Mouse (Mus musculus): Measurements from ENCODE around the gene Snap25. TPM values are rescaled to one million over a fixed set of nuclear protein-coding genes. Genes with fewer than 3 reads are reported as not detected.

Snap25 gene
- total and polyA plus RNA-seq, 2 experiments from 2014 or later, result 227 to 341 TPM

DNA sequence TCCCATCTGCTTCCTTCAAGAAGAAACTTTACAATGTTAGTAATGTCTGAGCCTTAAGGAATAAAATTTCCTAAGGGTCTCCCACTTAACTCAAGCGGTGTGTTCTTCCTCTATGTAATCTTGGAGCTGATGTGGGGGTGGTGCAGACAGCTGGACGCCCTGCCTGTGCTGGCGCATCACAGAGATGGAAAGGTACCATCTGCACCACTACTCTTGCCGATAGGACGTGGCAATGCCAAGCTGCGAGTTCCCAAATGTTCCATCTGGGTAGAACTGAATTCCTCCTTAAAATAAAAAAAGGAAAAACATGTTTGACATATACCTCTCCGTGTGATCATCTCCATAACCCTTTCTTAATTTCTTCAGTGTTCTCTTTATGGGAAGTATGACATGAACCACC is 89.9 kb downstream of the Snap25 start:
- DNase-seq (ENCODE audit: low spot score) (no peak), ATAC-seq (no peak)
- no peaks in the 10 kb centered on the region for H3K4me1 ChIP-seq (ENCODE audit: insufficient read depth, low read length)
- no peak overlapping the region for H3K27ac ChIP-seq
- H3K27me3 ChIP-seq (ENCODE audit: insufficient read depth, low read length), result no peaks in the 10 kb centered on the region
- H3K4me3 ChIP-seq (ENCODE audit: low read length), result no peak overlapping the region
- TF ChIP-seq CTCF (IDR thresholded peaks at IDR 0.05; ENCODE audit: low read depth), result no peak
- no peak overlapping the region for H3K4me2 ChIP-seq (ENCODE audit: low read depth, low read length)
- H3K36me3 ChIP-seq (ENCODE audit: insufficient read depth, low read length), result no peaks in the 10 kb centered on the region
- no peak overlapping the region for H3K9ac ChIP-seq (replicated peaks; ENCODE audit: low read length)
- H3K9me3 ChIP-seq (ENCODE audit: low read length), result no peaks in the 10 kb centered on the region
- 71% methylated on average over 7 of the region's 7 CpGs for WGBS

DNA sequence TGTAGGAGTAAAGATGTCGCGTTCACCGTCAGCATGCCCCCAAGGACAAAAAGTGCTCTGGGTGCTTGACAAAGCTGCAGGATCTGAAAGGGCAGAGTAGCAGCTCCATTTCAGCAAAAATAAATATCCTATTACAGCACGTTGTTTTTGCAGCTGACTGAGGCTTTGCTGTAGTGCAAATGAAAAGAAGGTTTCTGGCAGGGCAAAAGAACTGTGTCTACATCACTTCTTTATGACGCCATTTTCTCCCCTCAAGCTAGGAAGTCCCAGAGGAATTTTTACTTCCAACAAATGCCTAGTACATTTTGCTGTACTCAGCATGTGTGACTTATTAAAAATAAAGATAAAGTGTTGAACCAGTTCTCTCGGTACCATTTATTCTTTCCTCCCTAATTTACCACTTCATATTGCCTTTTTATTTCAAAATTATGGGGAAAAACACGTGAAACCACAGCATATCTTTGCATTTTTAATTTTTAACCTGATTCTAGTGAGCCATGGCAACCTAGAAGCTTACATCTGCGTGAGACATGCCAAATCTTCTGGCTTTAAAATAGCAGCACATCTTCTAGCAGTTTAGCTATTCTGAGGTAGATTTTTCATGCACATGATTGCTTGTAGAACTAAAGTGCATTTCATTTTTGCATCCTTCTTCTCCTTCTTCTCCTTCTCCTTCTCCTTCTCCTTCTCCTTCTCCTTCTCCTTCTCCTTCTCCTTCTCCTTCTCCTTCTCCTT is 94.9 kb downstream of the Snap25 start:
- Histone ChIP-seq H3K27ac (no peak overlapping the region), H3K27me3 (ENCODE audit: insufficient read depth, low read length) (no peaks in the 10 kb centered on the region), H3K4me1 (ENCODE audit: insufficient read depth, low read length) (no peaks in the 10 kb centered on the region), H3K9ac (replicated peaks; ENCODE audit: low read length) (no peak overlapping the region), H3K4me3 (ENCODE audit: low read length) (no peak overlapping the region), H3K4me2 (ENCODE audit: low read depth, low read length) (no peak overlapping the region), H3K36me3 (ENCODE audit: insufficient read depth, low read length) (no peaks in the 10 kb centered on the region), H3K9me3 (ENCODE audit: low read length) (no peaks in the 10 kb centered on the region)
- TF ChIP-seq CTCF (IDR thresholded peaks at IDR 0.05; ENCODE audit: low read depth), result no peak
- DNase-seq (ENCODE audit: low spot score), result peak; percentile 17
- WGBS, result 60% methylated on average over 8 of the region's 8 CpGs
- no peak for ATAC-seq

DNA sequence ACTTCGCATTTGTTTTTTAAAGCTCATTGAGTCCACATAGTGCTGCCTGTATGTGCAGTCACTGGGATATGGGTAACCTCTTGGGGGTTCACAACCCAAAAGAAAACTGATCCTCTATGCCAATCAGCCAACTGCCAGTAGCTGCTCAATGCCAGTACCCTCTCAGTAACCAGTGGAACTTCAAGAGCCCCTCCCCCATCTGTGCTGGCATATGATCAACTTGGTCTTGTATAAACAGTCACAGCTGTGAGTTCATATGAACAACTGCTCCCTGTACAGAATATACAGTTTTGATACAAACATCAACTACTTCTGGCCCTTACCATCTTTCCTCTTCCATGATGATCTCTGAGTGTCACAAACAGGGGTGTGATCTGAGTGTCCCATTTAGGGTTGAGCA is 98.1 kb downstream of the Snap25 start:
- H3K27me3 ChIP-seq (ENCODE audit: insufficient read depth, low read length), result no peaks in the 10 kb centered on the region
- TF ChIP-seq CTCF (IDR thresholded peaks at IDR 0.05; ENCODE audit: low read depth), result no peak
- H3K9ac ChIP-seq (replicated peaks; ENCODE audit: low read length), result no peak overlapping the region
- H3K27ac ChIP-seq, result no peak overlapping the region
- no peak overlapping the region for H3K4me3 ChIP-seq (ENCODE audit: low read length)
- H3K9me3 ChIP-seq (ENCODE audit: low read length), result no peaks in the 10 kb centered on the region
- ATAC-seq, result no peak
- H3K4me2 ChIP-seq (ENCODE audit: low read depth, low read length), result no peak overlapping the region
- no peaks in the 10 kb centered on the region for H3K36me3 ChIP-seq (ENCODE audit: insufficient read depth, low read length)
- no peaks in the 10 kb centered on the region for H3K4me1 ChIP-seq (ENCODE audit: insufficient read depth, low read length)
- 93% methylated on average over 1 of the region's 1 CpGs for WGBS
- no peak for DNase-seq (ENCODE audit: low spot score)

DNA sequence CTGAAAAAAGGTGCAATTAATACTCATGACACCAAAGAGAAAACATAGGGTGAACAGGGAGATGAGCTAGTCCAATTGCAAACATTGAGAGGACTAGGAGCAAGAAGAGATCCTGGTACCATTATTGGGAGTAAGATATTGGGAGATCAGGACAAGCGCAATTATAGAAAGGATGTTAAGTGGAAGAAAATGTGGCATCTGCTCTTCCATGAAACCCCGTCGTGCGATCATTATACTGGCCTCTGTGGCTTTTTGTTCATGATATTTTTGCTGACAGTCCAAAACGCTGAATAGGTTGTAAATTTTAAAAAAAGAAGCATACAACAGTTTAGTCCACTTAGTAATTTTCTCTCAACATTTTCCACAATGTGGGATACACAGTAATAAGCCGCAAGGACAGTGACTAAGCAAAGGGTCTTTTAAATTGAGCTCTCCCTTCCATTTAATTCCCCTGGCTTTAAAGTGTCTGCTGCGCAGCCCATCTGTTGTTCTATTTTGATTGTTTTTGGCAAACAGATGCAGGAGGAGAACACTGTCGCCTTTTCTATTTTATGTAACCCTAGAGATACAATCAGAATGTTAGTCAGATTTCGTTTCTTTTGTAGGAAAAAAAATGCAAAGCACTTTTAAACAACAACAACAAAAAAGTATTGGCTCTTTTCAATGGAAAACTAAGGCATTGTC is 103.6 kb downstream of the Snap25 start:
- H3K27me3 ChIP-seq (ENCODE audit: insufficient read depth, low read length), result no peaks in the 10 kb centered on the region
- ATAC-seq (peak; percentile 58; the same call in 1 of the 2 replicates), DNase-seq (ENCODE audit: low spot score) (peak; percentile 59)
- H3K4me3 ChIP-seq (ENCODE audit: low read length), result no peak overlapping the region
- no peak overlapping the region for H3K4me2 ChIP-seq (ENCODE audit: low read depth, low read length)
- no peaks in the 10 kb centered on the region for H3K9me3 ChIP-seq (ENCODE audit: low read length)
- H3K36me3 ChIP-seq (ENCODE audit: insufficient read depth, low read length), result no peaks in the 10 kb centered on the region
- no peak overlapping the region for H3K9ac ChIP-seq (replicated peaks; ENCODE audit: low read length)
- no peaks in the 10 kb centered on the region for H3K4me1 ChIP-seq (ENCODE audit: insufficient read depth, low read length)
- H3K27ac ChIP-seq, result no peak overlapping the region; the same call in 1 of the 2 replicates
- TF ChIP-seq CTCF (IDR thresholded peaks at IDR 0.05; ENCODE audit: low read depth), result no peak
- 47% methylated on average over 9 of the region's 9 CpGs for WGBS

DNA sequence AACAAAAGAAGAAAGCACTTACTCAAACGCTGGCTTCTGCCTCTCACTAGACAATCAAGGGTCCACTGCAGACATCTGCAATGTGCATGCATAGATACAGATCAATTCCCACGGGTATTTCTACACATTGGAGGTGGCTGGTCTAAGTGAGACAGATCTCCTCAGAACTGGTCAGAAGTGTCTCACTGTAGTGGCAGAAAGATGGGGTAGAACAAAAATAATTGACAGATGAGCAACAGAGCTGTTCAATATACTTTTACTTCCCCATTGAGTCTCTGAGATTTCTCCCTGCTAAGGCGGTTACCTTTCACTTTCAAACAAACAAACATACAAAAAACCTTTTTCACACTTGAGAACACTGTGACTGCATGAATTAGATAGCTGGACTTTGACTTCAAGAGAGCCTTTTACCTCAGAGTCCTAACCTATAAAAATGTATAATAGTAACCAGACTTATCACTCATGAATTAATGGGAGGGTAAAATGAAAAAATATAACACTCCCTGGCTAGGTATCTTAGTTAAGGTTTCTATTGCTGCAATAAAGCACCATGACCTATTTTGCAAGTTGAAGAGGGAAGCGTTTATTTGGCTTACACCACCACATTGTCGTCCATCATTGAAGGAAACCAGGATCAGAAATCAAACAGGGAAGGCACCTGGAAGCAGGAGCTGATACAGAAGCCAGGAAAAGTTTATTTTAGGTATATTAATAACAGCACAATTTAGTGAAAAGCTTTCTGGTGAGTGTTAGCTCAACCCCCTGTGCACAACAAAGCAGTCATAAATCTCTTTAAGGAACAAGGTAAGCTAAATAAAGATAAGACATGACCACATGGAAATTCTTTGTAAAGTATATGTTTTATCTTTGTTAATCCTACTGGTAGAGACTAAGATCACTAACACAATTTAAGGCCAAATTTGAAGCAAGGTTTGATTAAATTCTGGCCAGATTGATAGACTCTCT is 110.8 kb downstream of the Snap25 start:
- Histone ChIP-seq H3K9me3 (ENCODE audit: low read length) (no peaks in the 10 kb centered on the region), H3K27me3 (ENCODE audit: insufficient read depth, low read length) (no peaks in the 10 kb centered on the region), H3K27ac (no peak overlapping the region), H3K4me1 (ENCODE audit: insufficient read depth, low read length) (no peaks in the 10 kb centered on the region), H3K4me3 (ENCODE audit: low read length) (no peak overlapping the region), H3K4me2 (ENCODE audit: low read depth, low read length) (no peak overlapping the region), H3K36me3 (ENCODE audit: insufficient read depth, low read length) (no peaks in the 10 kb centered on the region), H3K9ac (replicated peaks; ENCODE audit: low read length) (no peak overlapping the region)
- no peak for ATAC-seq
- no peak for DNase-seq (ENCODE audit: low spot score)
- 54% methylated on average over 5 of the region's 5 CpGs for WGBS
- TF ChIP-seq CTCF (IDR thresholded peaks at IDR 0.05; ENCODE audit: low read depth), result no peak

DNA sequence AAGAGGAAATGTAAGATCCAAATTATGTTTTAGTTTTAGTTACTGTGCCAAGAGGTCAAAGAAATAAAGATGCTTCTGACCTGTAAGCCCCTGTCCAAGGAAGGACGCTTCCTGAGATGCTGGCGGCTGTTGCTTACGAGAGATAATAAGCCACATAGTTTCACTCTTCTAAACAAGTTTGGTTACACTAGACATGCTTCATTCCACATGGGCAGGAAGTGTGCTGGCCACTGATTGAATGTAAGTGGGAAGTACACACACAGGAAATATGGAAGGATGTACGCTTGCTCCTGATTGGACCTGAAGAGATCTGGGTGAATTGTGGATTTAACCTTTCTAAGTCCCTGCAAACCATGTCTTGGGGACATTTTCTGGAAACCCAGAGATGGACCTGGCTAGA is 114.4 kb downstream of the Snap25 start:
- Histone ChIP-seq H3K9me3 (ENCODE audit: low read length) (no peaks in the 10 kb centered on the region), H3K4me3 (ENCODE audit: low read length) (no peak overlapping the region), H3K27me3 (ENCODE audit: insufficient read depth, low read length) (no peaks in the 10 kb centered on the region), H3K9ac (replicated peaks; ENCODE audit: low read length) (no peak overlapping the region), H3K27ac (no peak overlapping the region), H3K36me3 (ENCODE audit: insufficient read depth, low read length) (no peaks in the 10 kb centered on the region), H3K4me2 (ENCODE audit: low read depth, low read length) (no peak overlapping the region), H3K4me1 (ENCODE audit: insufficient read depth, low read length) (no peaks in the 10 kb centered on the region)
- 83% methylated on average over 4 of the region's 4 CpGs for WGBS
- ATAC-seq (no peak), DNase-seq (ENCODE audit: low spot score) (no peak)
- no peak for TF ChIP-seq CTCF (IDR thresholded peaks at IDR 0.05; ENCODE audit: low read depth)

Other genes with a start within 250 kb of the Snap25 start
- 1.5 and 1.9 TPM in 2 replicates for gene Ankef1, start 211.5 kb upstream of the Snap25 start, total RNA-seq (2014; rRNA removed)
- 0.60 and 0.84 TPM in 2 replicates for gene Ankef1, start 211.5 kb upstream of the Snap25 start, polyA plus RNA-seq (2015; fragmentation: Nextera tagmentation; extraction: Ambion mirVana)
- gene AL731706.2, start 172.2 kb downstream of the Snap25 start, total RNA-seq (2014; rRNA removed), result not detected in 2 replicates
- 18.2 and 21.4 TPM in 2 replicates for gene AL731706.2, start 172.2 kb downstream of the Snap25 start, polyA plus RNA-seq (2015; fragmentation: Nextera tagmentation; extraction: Ambion mirVana)
- gene Slx4ip, start 177.8 kb downstream of the Snap25 start, total RNA-seq (2014; rRNA removed), result 7.0 and 7.3 TPM in 2 replicates
- 8.1 TPM in 2 replicates for gene Slx4ip, start 177.8 kb downstream of the Snap25 start, polyA plus RNA-seq (2015; fragmentation: Nextera tagmentation; extraction: Ambion mirVana)
- 8.3 and 14.2 TPM in 2 replicates for gene AL731706.1, start 177.9 kb downstream of the Snap25 start, total RNA-seq (2014; rRNA removed)
- 19.4 and 20.6 TPM in 2 replicates for gene AL731706.1, start 177.9 kb downstream of the Snap25 start, polyA plus RNA-seq (2015; fragmentation: Nextera tagmentation; extraction: Ambion mirVana)
- 6.4 and 9.4 TPM in 2 replicates for gene Mkks, start 177.9 kb downstream of the Snap25 start, total RNA-seq (2014; rRNA removed)
- gene Mkks, start 177.9 kb downstream of the Snap25 start, polyA plus RNA-seq (2015; fragmentation: Nextera tagmentation; extraction: Ambion mirVana), result 6.4 and 10.5 TPM in 2 replicates

Measured in hindbrain, postnatal 0 days (tissue).